In genomic region chr11:119331970-119332369, GRCm38 (mm10) we compare ENCODE assay signal across 25 mouse cellular contexts. TPM values are rescaled to one million over a fixed set of nuclear protein-coding genes. Genes with fewer than 3 reads are reported as not detected.
DNase-seq lines count a peak whose midpoint lies in the region; ATAC-seq and TF ChIP-seq lines count a peak whose summit lies in the region.
"Had no signal": no experiment of that assay in that cellular context is flagged by ENCODE, and none has a peak within 500 bp of the region (broad histone marks: within the 10 kb centered on the region; RNA-seq: fewer than 3 reads in every experiment).

No protein-coding gene starts in this region.

- no peak overlapping the region for H3K4me3 ChIP-seq in liver, embryonic 14.5 days (ENCODE audit: insufficient read depth in 1 of 2, low read depth in 2 of 2, low read length in 2 of 2)
- no peak overlapping the region for H3K4me3 ChIP-seq in liver, embryonic 11.5 days (ENCODE audit: low read depth, low read length)
- no peak overlapping the region for H3K4me3 ChIP-seq in E14TG2a.4 (replicated peaks; ENCODE audit: low read length)
- H3K4me3 ChIP-seq: heart, embryonic 12.5 days; hindbrain, embryonic 13.5 days; intestine, embryonic 15.5 days; kidney, embryonic 15.5 days; limb, embryonic 12.5 days; liver, embryonic 15.5 days; midbrain, embryonic 15.5 days; myocyte; neural tube, embryonic 15.5 days had no signal

- no peak overlapping the region for H3K9ac ChIP-seq in liver, embryonic 14.5 days (replicated peaks)
- no peak overlapping the region for H3K9ac ChIP-seq in liver, embryonic 11.5 days (ENCODE audit: low read depth, low read length)
- H3K9ac ChIP-seq: heart, embryonic 12.5 days; hindbrain, embryonic 13.5 days; intestine, embryonic 15.5 days; kidney, embryonic 15.5 days; limb, embryonic 12.5 days; liver, embryonic 15.5 days; midbrain, embryonic 15.5 days; neural tube, embryonic 15.5 days had no signal

- H3K27me3 ChIP-seq in liver, embryonic 14.5 days (ENCODE audit: control insufficient read depth, insufficient read depth, low read length): no peaks in the 10 kb centered on the region; the same call in 1 of the 2 replicates
- H3K27me3 ChIP-seq in liver, embryonic 11.5 days (replicated peaks; ENCODE audit: control insufficient read depth, insufficient read depth, low read length): peaks cover 15% of the 10 kb centered on the region
- peaks cover 11% of the 10 kb centered on the region for H3K27me3 ChIP-seq in E14TG2a.4 (ENCODE audit: insufficient read depth, low read length)
- H3K27me3 ChIP-seq: intestine, embryonic 15.5 days; kidney, embryonic 15.5 days; midbrain, embryonic 15.5 days had no signal

- no peak for TF ChIP-seq EP300 in liver, embryonic 14.5 days (IDR thresholded peaks at IDR 0.05; ENCODE audit: low read depth)

- H3K9me3 ChIP-seq in liver, embryonic 14.5 days (ENCODE audit: control insufficient read depth, low read length): no peaks in the 10 kb centered on the region
- H3K9me3 ChIP-seq in liver, embryonic 11.5 days (ENCODE audit: control insufficient read depth, low read length): no peaks in the 10 kb centered on the region
- no peaks in the 10 kb centered on the region for H3K9me3 ChIP-seq in E14TG2a.4 (ENCODE audit: low read length)
- H3K9me3 ChIP-seq: heart, embryonic 12.5 days; hindbrain, embryonic 13.5 days; intestine, embryonic 15.5 days; kidney, embryonic 15.5 days; limb, embryonic 12.5 days; liver, embryonic 15.5 days; midbrain, embryonic 15.5 days; neural tube, embryonic 15.5 days had no signal

- no peaks in the 10 kb centered on the region for H3K36me3 ChIP-seq in liver, embryonic 14.5 days (replicated peaks; ENCODE audit: control insufficient read depth, insufficient read depth, low read depth)
- H3K36me3 ChIP-seq in liver, embryonic 11.5 days (ENCODE audit: control insufficient read depth, insufficient read depth, low read length): no peaks in the 10 kb centered on the region
- H3K36me3 ChIP-seq in E14TG2a.4 (ENCODE audit: insufficient read depth, low read length): no peaks in the 10 kb centered on the region
- H3K36me3 ChIP-seq: heart, embryonic 12.5 days; hindbrain, embryonic 13.5 days; intestine, embryonic 15.5 days; kidney, embryonic 15.5 days; limb, embryonic 12.5 days; liver, embryonic 15.5 days; midbrain, embryonic 15.5 days; neural tube, embryonic 15.5 days had no signal

- TF ChIP-seq CTCF in liver, embryonic 14.5 days (IDR thresholded peaks at IDR 0.05; ENCODE audit: low read depth): 0 out of 2 replicates have a peak, but pooled peaks have one; percentile 18
- peak; percentile 13; the same call in 1 of the 2 replicates for TF ChIP-seq CTCF in E14TG2a.4 (conservative IDR thresholded peaks at IDR 0.05; ENCODE audit: low read length)

- DNase-seq in liver, embryonic 14.5 days (ENCODE audit: low read depth in 3 of 3, low spot score in 3 of 3): no peak
- DNase-seq in liver, embryonic 11.5 days (ENCODE audit: low spot score): no peak
- peak; percentile 32 for DNase-seq in A20 (ENCODE audit: low read depth, low spot score)
- DNase-seq in gastrocnemius, adult 18-20 months (ENCODE audit: low spot score): no peak
- DNase-seq: adrenal gland, postnatal 10 days; cerebellum, postnatal 10 days; embryo, embryonic 11 days; heart, adult 11 months; heart, postnatal 14 days; lung, postnatal 36 days; right cerebral cortex, postnatal 4 days had no signal

- H3K27ac ChIP-seq in liver, embryonic 14.5 days: no peak overlapping the region
- H3K27ac ChIP-seq in liver, embryonic 11.5 days (ENCODE audit: low read depth, low read length): no peak overlapping the region
- H3K27ac ChIP-seq: hindbrain, embryonic 13.5 days; intestine, embryonic 15.5 days; kidney, embryonic 15.5 days; limb, embryonic 12.5 days; liver, embryonic 15.5 days; midbrain, embryonic 15.5 days; neural tube, embryonic 15.5 days had no signal

- no peak overlapping the region for H3K4me2 ChIP-seq in liver, embryonic 14.5 days (ENCODE audit: low read depth)
- no peak overlapping the region for H3K4me2 ChIP-seq in liver, embryonic 11.5 days
- H3K4me2 ChIP-seq: heart, embryonic 12.5 days; hindbrain, embryonic 13.5 days; intestine, embryonic 15.5 days; kidney, embryonic 15.5 days; limb, embryonic 12.5 days; liver, embryonic 15.5 days; midbrain, embryonic 15.5 days; neural tube, embryonic 15.5 days had no signal

- WGBS in liver, embryonic 14.5 days (ENCODE audit: insufficient replicate concordance): 32% methylated on average over 3 of the region's 3 CpGs
- 33% methylated on average over 3 of the region's 3 CpGs for WGBS in liver, embryonic 11.5 days

- H3K4me1 ChIP-seq in liver, embryonic 14.5 days (replicated peaks; ENCODE audit: control insufficient read depth in 2 of 2, insufficient read depth in 2 of 2, low read length in 1 of 2): no peaks in the 10 kb centered on the region
- no peaks in the 10 kb centered on the region for H3K4me1 ChIP-seq in liver, embryonic 11.5 days (replicated peaks; ENCODE audit: control insufficient read depth, insufficient read depth, low read length)
- H3K4me1 ChIP-seq in E14TG2a.4 (replicated peaks; ENCODE audit: low read depth, low read length): peaks cover 28% of the 10 kb centered on the region
- H3K4me1 ChIP-seq: heart, embryonic 12.5 days; hindbrain, embryonic 13.5 days; intestine, embryonic 15.5 days; kidney, embryonic 15.5 days; limb, embryonic 12.5 days; liver, embryonic 15.5 days; midbrain, embryonic 15.5 days; neural tube, embryonic 15.5 days had no signal

- no peak for ATAC-seq in liver, embryonic 14.5 days (ENCODE audit: insufficient read depth)
- no peak for ATAC-seq in liver, embryonic 11.5 days (replicated peaks; ENCODE audit: low FRiP score)
- ATAC-seq in common myeloid progenitor, adult 5-6 weeks (replicated peaks; ENCODE audit: low read depth, poor library complexity, severe bottlenecking): 0 out of 2 replicates have a peak, but pooled peaks have one; percentile 15
- ATAC-seq in frontal cortex, adult (ENCODE audit: low TSS enrichment): no peak
- ATAC-seq: forebrain, embryonic 16.5 days; intestine, embryonic 15.5 days; midbrain, embryonic 15.5 days had no signal

RNA-seq across cellular contexts. Expression of gene Sgsh, which starts 23.4 kb away (rescaled TPM):
- polyA plus RNA-seq in liver, embryonic 14.5 days (2012; rRNA removed): 1.2 and 1.3 TPM in 2 replicates
- polyA plus RNA-seq in liver, embryonic 14.5 days (2014; fragmentation: Nextera tagmentation; extraction: Ambion mirVana): 1.3 and 2.2 TPM in 2 replicates
- 4.4 and 5.8 TPM in 2 replicates for polyA plus RNA-seq in liver, embryonic 11.5 days (2014; fragmentation: Nextera tagmentation; extraction: Ambion mirVana)
- 4.3 and 6.7 TPM in 2 replicates for total RNA-seq in common myeloid progenitor, adult 5-6 weeks (2017)
- total RNA-seq in gastrocnemius, adult 18-20 months (2021): 1 to 10 TPM; 3.3 to 3.4 TPM

RNA-seq across cellular contexts. Expression of gene Slc26a11, which starts 23.4 kb away (rescaled TPM):
- 1.2 TPM in 2 replicates for polyA plus RNA-seq in liver, embryonic 14.5 days (2012; rRNA removed)
- 1.1 and 1.2 TPM in 2 replicates for polyA plus RNA-seq in liver, embryonic 14.5 days (2014; fragmentation: Nextera tagmentation; extraction: Ambion mirVana)
- polyA plus RNA-seq in liver, embryonic 11.5 days (2014; fragmentation: Nextera tagmentation; extraction: Ambion mirVana): 4.3 and 5.1 TPM in 2 replicates
- total RNA-seq in common myeloid progenitor, adult 5-6 weeks (2017): 0.44 and 1.4 TPM in 2 replicates
- 1 to 10 TPM; 2.4 to 2.8 TPM for total RNA-seq in gastrocnemius, adult 18-20 months (2021)

RNA-seq across cellular contexts. Expression of gene Card14, which starts 24.4 kb away (rescaled TPM):
- 0.17 and 0.21 TPM in 2 replicates for polyA plus RNA-seq in liver, embryonic 14.5 days (2012; rRNA removed)
- polyA plus RNA-seq in liver, embryonic 14.5 days (2014; fragmentation: Nextera tagmentation; extraction: Ambion mirVana): 0.18 and 0.23 TPM in 2 replicates
- 0.32 and 0.37 TPM in 2 replicates for polyA plus RNA-seq in liver, embryonic 11.5 days (2014; fragmentation: Nextera tagmentation; extraction: Ambion mirVana)
- total RNA-seq in common myeloid progenitor, adult 5-6 weeks (2017): not detected in 2 replicates
- under 1 TPM; 0.21 to 0.34 TPM for total RNA-seq in gastrocnemius, adult 18-20 months (2021)
- total RNA-seq: megakaryocyte-erythroid progenitor cell, adult 5-6 weeks had no signal

RNA-seq across cellular contexts. Expression of gene Eif4a3, which starts 32.1 kb away (rescaled TPM):
- polyA plus RNA-seq in liver, embryonic 14.5 days (2012; rRNA removed): 67.7 and 95.8 TPM in 2 replicates
- 160 and 170 TPM in 2 replicates for polyA plus RNA-seq in liver, embryonic 14.5 days (2014; fragmentation: Nextera tagmentation; extraction: Ambion mirVana)
- 403 and 404 TPM in 2 replicates for polyA plus RNA-seq in liver, embryonic 11.5 days (2014; fragmentation: Nextera tagmentation; extraction: Ambion mirVana)
- total RNA-seq in common myeloid progenitor, adult 5-6 weeks (2017): 212 and 226 TPM in 2 replicates
- 10 to 100 TPM; 32.2 to 43.5 TPM for total RNA-seq in gastrocnemius, adult 18-20 months (2021)
